Mouse (Mus musculus): ENCODE measurements at regions not wholly inside any gene's neighbourhood (a gene's known extent, or its start where the extent isn't known, plus 50 kb on each side); places are given as distances from the start of the nearest gene placed in this dataset.

DNA sequence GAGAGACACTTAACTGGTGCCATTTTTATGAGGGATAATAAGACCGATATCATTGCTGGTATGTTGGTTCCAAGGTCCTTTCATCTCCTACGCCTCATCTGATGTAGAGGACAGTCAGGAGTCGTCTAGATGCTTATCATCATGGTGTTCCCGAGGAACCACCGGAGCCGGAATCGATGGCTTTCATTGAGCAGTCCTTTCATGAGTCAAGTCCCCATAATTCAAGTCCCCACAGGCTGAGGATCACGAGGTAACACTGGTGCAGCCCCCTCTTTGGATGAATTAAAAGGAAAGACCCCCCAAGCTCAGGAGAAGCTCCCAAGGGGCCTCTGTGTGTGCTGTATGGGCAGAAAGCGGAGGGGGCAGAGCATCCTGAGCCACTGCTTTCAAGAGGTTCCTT, 73.3 kb upstream of the Klf4 start:
- Histone ChIP-seq H3K27ac (ENCODE audit: insufficient read depth, low read depth) (no peak overlapping the region), H3K9me3 (replicated peaks; ENCODE audit: low read length) (no peaks in the 10 kb centered on the region), H3K4me3 (replicated peaks in 1 of 3; ENCODE audit: low read depth in 2 of 3, low read length in 2 of 3, poor library complexity in 1 of 3) (no peak overlapping the region), H3K36me3 (replicated peaks in 1 of 2; ENCODE audit: control insufficient read depth in 1 of 2, insufficient read depth in 1 of 2, low read length in 1 of 2) (no peaks in the 10 kb centered on the region), H3K4me2 (ENCODE audit: insufficient read depth, low read depth, poor library complexity, severe bottlenecking) (no peak overlapping the region), H3K4me1 (ENCODE audit: control insufficient read depth in 1 of 2, insufficient read depth in 2 of 2) (peaks cover 0 to 7% of the 10 kb centered on the region in 2 experiments; a peak in 2 of 4 replicates), H3K27me3 (replicated peaks) (no peaks in the 10 kb centered on the region), H3K9ac (ENCODE audit: insufficient read depth, low read depth) (no peak overlapping the region), H3K79me2 (replicated peaks; ENCODE audit: control insufficient read depth, extremely low read depth, insufficient read depth, poor library complexity, severe bottlenecking) (no peaks in the 10 kb centered on the region)
- in situ Hi-C loops (cut with MboI; ENCODE audit: low pct_ligation_motif_present, low pct_unique_long_range_greater_than_20kb, low sequenced_read_pairs) (no loop called here), dilution Hi-C loops (cut with MboI; ENCODE audit: extremely low pct_ligation_motif_present, extremely low pct_unique_long_range_greater_than_20kb, low sequenced_read_pairs) (no loop called here)
- DNase-seq (ENCODE audit: extremely low read depth), result no peak
- no peak for TF ChIP-seq MXI1 (IDR thresholded peaks at IDR 0.05; ENCODE audit: low read depth, low read length)

DNA sequence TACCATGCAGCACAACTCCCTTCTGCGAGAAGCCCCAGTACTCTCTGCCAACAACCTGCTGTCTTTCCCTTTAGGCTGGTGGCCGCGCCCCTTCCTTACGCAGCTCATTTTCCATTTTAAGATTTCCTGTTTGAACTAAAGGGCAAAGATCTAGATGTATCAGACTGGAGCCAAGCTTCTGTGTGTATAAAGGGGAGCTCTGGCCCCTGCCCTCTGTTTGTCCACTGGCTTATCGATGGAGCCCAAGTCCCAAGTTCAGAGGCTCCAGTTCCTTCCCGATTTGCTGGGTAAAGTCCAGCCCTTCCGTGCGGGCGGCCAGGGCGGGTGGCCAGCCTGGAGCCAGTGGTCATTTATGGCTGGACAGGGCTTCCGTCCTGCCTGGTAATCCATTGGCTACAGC, 72.6 kb upstream of the Klf4 start:
- peaks cover 0 to 7% of the 10 kb centered on the region in 2 experiments; a peak in 2 of 4 replicates for H3K4me1 ChIP-seq (ENCODE audit: control insufficient read depth in 1 of 2, insufficient read depth in 2 of 2)
- in situ Hi-C loops (cut with MboI; ENCODE audit: low pct_ligation_motif_present, low pct_unique_long_range_greater_than_20kb, low sequenced_read_pairs) (no loop called here), dilution Hi-C loops (cut with MboI; ENCODE audit: extremely low pct_ligation_motif_present, extremely low pct_unique_long_range_greater_than_20kb, low sequenced_read_pairs) (no loop called here)
- H3K27me3 ChIP-seq (replicated peaks), result no peaks in the 10 kb centered on the region
- DNase-seq (ENCODE audit: extremely low read depth), result no peak
- no peaks in the 10 kb centered on the region for H3K36me3 ChIP-seq (replicated peaks in 1 of 2; ENCODE audit: control insufficient read depth in 1 of 2, insufficient read depth in 1 of 2, low read length in 1 of 2)
- no peak overlapping the region for H3K9ac ChIP-seq (ENCODE audit: insufficient read depth, low read depth)
- no peak overlapping the region for H3K27ac ChIP-seq (ENCODE audit: insufficient read depth, low read depth)
- H3K4me3 ChIP-seq (replicated peaks in 1 of 3; ENCODE audit: low read depth in 2 of 3, low read length in 2 of 3, poor library complexity in 1 of 3), result no peak overlapping the region
- no peaks in the 10 kb centered on the region for H3K9me3 ChIP-seq (replicated peaks; ENCODE audit: low read length)
- no peak for TF ChIP-seq BHLHE40 (IDR thresholded peaks at IDR 0.05; ENCODE audit: low read depth, low read length)
- no peak for TF ChIP-seq CTCF (conservative IDR thresholded peaks at IDR 0.05 in 1 of 2, IDR thresholded peaks at IDR 0.05 in 1 of 2; ENCODE audit: low read depth in 2 of 2, low read length in 2 of 2)
- no peak for TF ChIP-seq RAD21 (IDR thresholded peaks at IDR 0.05; ENCODE audit: low read depth, low read length)
- no peak overlapping the region for H3K4me2 ChIP-seq (ENCODE audit: insufficient read depth, low read depth, poor library complexity, severe bottlenecking)
- no peaks in the 10 kb centered on the region for H3K79me2 ChIP-seq (replicated peaks; ENCODE audit: control insufficient read depth, extremely low read depth, insufficient read depth, poor library complexity, severe bottlenecking)

DNA sequence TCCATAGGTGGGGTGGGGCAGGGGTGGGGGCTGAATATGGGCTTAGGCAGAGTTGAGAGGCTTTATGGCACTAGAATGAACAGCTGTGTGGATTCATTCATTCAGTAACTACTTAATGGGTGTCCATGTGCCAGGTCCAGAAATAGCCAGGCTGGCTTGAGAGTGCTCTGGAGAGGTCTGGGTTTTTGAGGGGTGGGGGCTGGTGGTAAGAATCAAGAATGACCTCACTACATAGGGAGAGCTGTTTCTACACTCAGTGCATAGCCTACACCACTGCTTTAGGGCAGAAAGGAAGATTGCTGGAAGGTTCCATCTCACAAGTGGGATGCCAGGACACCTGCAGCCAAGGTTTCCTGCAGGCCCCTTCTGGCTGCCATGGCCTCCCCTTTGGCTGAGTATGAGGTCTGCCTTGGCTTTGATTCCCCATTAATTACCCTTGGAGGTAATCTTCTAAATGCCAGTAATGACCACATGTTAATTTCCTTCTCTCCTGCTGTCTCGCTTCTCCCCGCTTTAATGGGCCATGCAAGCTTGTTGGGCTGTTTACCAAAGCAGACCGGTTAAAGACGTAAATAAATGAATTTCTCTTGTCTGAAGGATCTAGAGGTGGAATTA, 71.7 kb upstream of the Klf4 start:
- dilution Hi-C loops (cut with MboI; ENCODE audit: extremely low pct_ligation_motif_present, extremely low pct_unique_long_range_greater_than_20kb, low sequenced_read_pairs), result no loop called here
- H3K79me2 ChIP-seq (replicated peaks; ENCODE audit: control insufficient read depth, extremely low read depth, insufficient read depth, poor library complexity, severe bottlenecking), result no peaks in the 10 kb centered on the region
- H3K9me3 ChIP-seq (replicated peaks; ENCODE audit: low read length), result no peaks in the 10 kb centered on the region

More for the DNA sequence above, 71.7 kb upstream of the Klf4 start:
- no peaks in the 10 kb centered on the region for H3K36me3 ChIP-seq (replicated peaks in 1 of 2; ENCODE audit: control insufficient read depth in 1 of 2, insufficient read depth in 1 of 2, low read length in 1 of 2)
- H3K4me3 ChIP-seq (replicated peaks in 1 of 3; ENCODE audit: low read depth in 2 of 3, low read length in 2 of 3, poor library complexity in 1 of 3), result no peak overlapping the region
- in situ Hi-C loops (cut with MboI; ENCODE audit: low pct_ligation_motif_present, low pct_unique_long_range_greater_than_20kb, low sequenced_read_pairs), result no loop called here
- no peak for DNase-seq (ENCODE audit: extremely low read depth)
- H3K27ac ChIP-seq (ENCODE audit: insufficient read depth, low read depth), result no peak overlapping the region
- H3K4me1 ChIP-seq (ENCODE audit: control insufficient read depth in 1 of 2, insufficient read depth in 2 of 2), result peaks cover 0 to 7% of the 10 kb centered on the region in 2 experiments; a peak in 2 of 4 replicates
- no peaks in the 10 kb centered on the region for H3K27me3 ChIP-seq (replicated peaks)
- H3K4me2 ChIP-seq (ENCODE audit: insufficient read depth, low read depth, poor library complexity, severe bottlenecking), result no peak overlapping the region
- no peak overlapping the region for H3K9ac ChIP-seq (ENCODE audit: insufficient read depth, low read depth)
- no peak for TF ChIP-seq PAX5 (IDR thresholded peaks at IDR 0.05; ENCODE audit: low read length)
- TF ChIP-seq MXI1 (IDR thresholded peaks at IDR 0.05; ENCODE audit: low read depth, low read length), result no peak
- no peak for TF ChIP-seq ZC3H11A (IDR thresholded peaks at IDR 0.05; ENCODE audit: low read depth, low read length)
- TF ChIP-seq USF2 (conservative IDR thresholded peaks at IDR 0.05; ENCODE audit: low read depth, low read length), result no peak
- no peak for TF ChIP-seq ZKSCAN1 (IDR thresholded peaks at IDR 0.05; ENCODE audit: borderline replicate concordance, low read depth, low read length)
- no peak for TF ChIP-seq SMC3 (IDR thresholded peaks at IDR 0.05; ENCODE audit: low read depth, low read length)
- TF ChIP-seq MEF2A (IDR thresholded peaks at IDR 0.05; ENCODE audit: borderline replicate concordance, low read depth, low read length), result no peak
- no peak for TF ChIP-seq USF1 (IDR thresholded peaks at IDR 0.05; ENCODE audit: low read depth, low read length)
- no peak for TF ChIP-seq CHD1 (IDR thresholded peaks at IDR 0.05; ENCODE audit: low read depth, low read length)
- TF ChIP-seq JUND (conservative IDR thresholded peaks at IDR 0.05; ENCODE audit: low read depth, low read length), result no peak
- TF ChIP-seq UBTF (IDR thresholded peaks at IDR 0.05; ENCODE audit: low read depth, low read length), result no peak
- no peak for TF ChIP-seq ETS1 (conservative IDR thresholded peaks at IDR 0.05; ENCODE audit: low read depth, low read length)
- no peak for TF ChIP-seq E2F4 (IDR thresholded peaks at IDR 0.05; ENCODE audit: insufficient replicate concordance, low read depth, low read length)

All from CH12.LX (cell line).